Mouse (Mus musculus): ENCODE data around the gene Col3a1.

Col3a1 gene

GRCm38 (mm10) chr1:45311388-45311787 lies at the start of gene Col3a1:
TSS of gene Col3a1 (plus strand) at chr1:45311538.
- peak; percentile 72 for DNase-seq (ENCODE audit: low read depth, low spot score)

GRCm38 (mm10) chr1:45269421-45269820 lies 41.9 kb upstream of the Col3a1 start:
- no peak for DNase-seq (ENCODE audit: low read depth, low spot score)

- no peak for DNase-seq (ENCODE audit: low read depth, low spot score)
These were observed 35.3 kb upstream of the Col3a1 start for GRCm38 (mm10) chr1:45276006-45276539.

- DNase-seq (ENCODE audit: low read depth, low spot score) = peak; percentile 72
These were observed 23.4 kb upstream of the Col3a1 start for GRCm38 (mm10) chr1:45287954-45288353.

GRCm38 (mm10) chr1:45290037-45290436 lies 21.3 kb upstream of the Col3a1 start:
- no peak for DNase-seq (ENCODE audit: low read depth, low spot score)

- DNase-seq (ENCODE audit: low read depth, low spot score) = no peak
These were observed 11.8 kb upstream of the Col3a1 start for GRCm38 (mm10) chr1:45299394-45300119.

GRCm38 (mm10) chr1:45304273-45304672 lies 7.1 kb upstream of the Col3a1 start:
- no peak for DNase-seq (ENCODE audit: low read depth, low spot score)

GRCm38 (mm10) chr1:45309015-45309414 lies 2.3 kb upstream of the Col3a1 start:
- no peak for DNase-seq (ENCODE audit: low read depth, low spot score)

- DNase-seq (ENCODE audit: low read depth, low spot score) = no peak
These were observed 624 bp downstream of the Col3a1 start for GRCm38 (mm10) chr1:45311962-45312361.

- peak; percentile 76 for DNase-seq (ENCODE audit: low read depth, low spot score)
These were observed 1.5 kb downstream of the Col3a1 start for GRCm38 (mm10) chr1:45312870-45313269.

- peak; percentile 74 for DNase-seq (ENCODE audit: low read depth, low spot score)
These were observed 2.5 kb downstream of the Col3a1 start for GRCm38 (mm10) chr1:45313696-45314295.

GRCm38 (mm10) chr1:45315767-45316528 lies 4.6 kb downstream of the Col3a1 start:
- DNase-seq (ENCODE audit: low read depth, low spot score) = no peak

GRCm38 (mm10) chr1:45318241-45318640 lies 6.9 kb downstream of the Col3a1 start:
- DNase-seq (ENCODE audit: low read depth, low spot score) = no peak

- no peak for DNase-seq (ENCODE audit: low read depth, low spot score)
These were observed 9.5 kb downstream of the Col3a1 start for GRCm38 (mm10) chr1:45320861-45321260.

GRCm38 (mm10) chr1:45329149-45329548 lies 17.8 kb downstream of the Col3a1 start:
- no peak for DNase-seq (ENCODE audit: low read depth, low spot score)

- DNase-seq (ENCODE audit: low read depth, low spot score) = no peak
These were observed 44.6 kb downstream of the Col3a1 start for GRCm38 (mm10) chr1:45355944-45356343.

GRCm38 (mm10) chr1:45358020-45358419 lies 46.7 kb downstream of the Col3a1 start:
- no peak for DNase-seq (ENCODE audit: low read depth, low spot score)

- no peak for DNase-seq (ENCODE audit: low read depth, low spot score)
These were observed 47.8 kb downstream of the Col3a1 start for GRCm38 (mm10) chr1:45359147-45359546.

GRCm38 (mm10) chr1:45359673-45360072 lies 48.3 kb downstream of the Col3a1 start:
- DNase-seq (ENCODE audit: low read depth, low spot score) = no peak

GRCm38 (mm10) chr1:45363274-45363673 lies 51.9 kb downstream of the Col3a1 start:
- DNase-seq (ENCODE audit: low read depth, low spot score) = no peak

- DNase-seq (ENCODE audit: low read depth, low spot score) = no peak
These were observed 54.1 kb downstream of the Col3a1 start for GRCm38 (mm10) chr1:45365427-45365826.

- peak; percentile 12 for DNase-seq (ENCODE audit: low read depth, low spot score)
These were observed 68.8 kb downstream of the Col3a1 start for GRCm38 (mm10) chr1:45379992-45380690.

Measured in mesoderm, embryonic 11.5 days (tissue).